Mouse (Mus musculus): ENCODE data around the gene Ap5z1.

DNA sequence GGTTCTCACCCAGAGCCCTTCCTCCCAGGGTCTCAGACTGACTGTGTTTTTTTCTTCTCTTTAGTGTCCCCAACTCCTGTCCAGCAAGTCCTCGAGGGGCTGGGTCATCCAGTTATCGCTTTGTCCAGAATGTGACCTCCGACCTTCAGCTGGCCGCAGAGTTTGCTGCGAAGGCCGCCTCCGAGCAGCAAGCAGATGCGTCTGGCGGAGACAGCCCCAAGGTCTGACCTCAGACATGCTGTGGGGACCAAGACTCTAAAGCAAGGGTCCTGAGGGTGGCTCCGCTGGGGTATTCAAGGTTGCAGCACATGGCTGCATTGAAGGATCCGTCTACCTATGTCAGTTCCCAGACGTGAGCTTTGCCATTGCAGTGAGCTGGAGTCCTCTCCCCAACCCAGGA is 15.1 kb upstream of the Ap5z1 start:
- TF ChIP-seq GATA1 (IDR thresholded peaks at IDR 0.05; ENCODE audit: borderline replicate concordance, low read length) (no peak), FLI1 (IDR thresholded peaks at IDR 0.05; ENCODE audit: low read length) (no peak)
